Mouse (Mus musculus): ENCODE measurements around the gene Plvap.

Plvap gene

GRCm38 (mm10) chr8:71486136-71486529 lies 25.4 kb downstream of the Plvap start:
- peak; percentile 63 for DNase-seq (ENCODE audit: low read depth)

DNA sequence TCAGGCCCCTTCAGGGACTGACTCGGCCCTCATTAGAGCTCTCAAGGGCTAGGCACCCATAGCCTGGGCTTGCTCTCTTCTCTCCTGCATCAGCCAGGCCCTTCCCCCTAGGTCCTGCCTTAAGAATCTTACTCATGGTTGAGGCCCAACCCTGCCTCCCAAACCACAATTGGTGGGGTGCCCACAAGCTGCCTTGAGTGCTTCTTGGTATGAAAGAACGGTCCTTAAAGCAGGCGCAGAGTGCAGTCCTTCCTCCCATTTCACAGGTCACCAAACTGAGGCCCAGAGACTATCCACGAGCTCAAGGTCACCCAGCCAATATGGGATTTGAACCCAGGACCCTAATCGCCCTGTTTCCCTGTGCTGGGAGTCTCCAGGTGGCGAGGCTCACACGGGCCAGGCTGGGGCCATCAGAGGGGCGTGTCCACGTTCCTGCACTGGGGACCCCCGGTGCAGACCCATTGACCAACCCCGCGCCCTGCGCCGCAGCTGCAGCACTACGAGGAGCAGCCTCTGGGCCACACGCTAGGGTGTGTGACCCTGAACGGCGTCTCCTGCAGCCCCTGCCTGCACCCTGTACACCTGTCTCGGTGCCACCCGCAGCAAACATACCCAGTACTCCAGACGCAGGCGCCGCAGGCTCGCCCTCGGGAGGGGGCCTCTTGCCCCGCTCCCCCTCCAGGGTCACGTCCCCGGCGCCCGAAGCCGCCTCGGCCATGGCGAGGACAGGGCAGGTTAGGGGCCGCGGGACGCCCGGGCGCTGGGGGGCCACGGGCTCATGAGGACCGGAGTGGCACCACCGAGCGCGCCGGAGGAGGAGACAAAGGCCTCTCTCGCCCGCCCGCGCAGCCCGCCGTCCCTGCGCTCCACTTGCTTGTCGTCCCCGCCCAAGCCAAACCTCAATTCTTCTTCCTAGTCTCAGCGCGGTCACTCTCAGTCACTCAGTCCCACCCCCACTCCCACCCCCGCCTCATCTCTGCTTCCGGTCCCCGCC lies 26.1 kb downstream of the Plvap start, which contains the start of gene Ano8:
TSS of gene Ano8 (minus strand) at position 822 of the 994 bp plus-strand sequence.
- DNase-seq (ENCODE audit: low read depth), result peak; percentile 85

- DNase-seq (ENCODE audit: low read depth), result no peak
Measured at GRCm38 (mm10) chr8:71484736-71485135, 26.8 kb downstream of the Plvap start.

- DNase-seq (ENCODE audit: low read depth), result peak; percentile 73
Measured at GRCm38 (mm10) chr8:71483932-71484331, 27.6 kb downstream of the Plvap start.

DNA sequence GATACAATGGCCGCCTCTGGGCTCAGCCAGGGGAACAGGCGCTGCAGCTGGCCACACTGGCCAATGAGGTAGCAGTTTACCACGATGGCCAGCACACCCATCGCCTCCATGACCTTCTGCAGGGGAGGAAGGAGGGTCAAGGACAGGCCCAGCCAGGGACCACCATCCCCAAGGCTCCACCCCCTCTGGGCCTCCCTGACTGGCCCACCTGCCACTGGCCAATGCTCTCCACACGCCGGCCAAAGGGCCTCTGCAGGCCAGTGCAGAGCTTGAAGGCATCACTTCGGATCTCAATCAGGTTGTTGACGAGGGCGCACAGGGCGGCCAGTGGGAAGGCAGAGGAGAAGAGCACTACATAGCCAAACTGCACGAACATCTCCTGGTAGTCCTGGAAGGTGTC lies 32.6 kb downstream of the Plvap start:
- no peak for DNase-seq (ENCODE audit: low read depth)

DNA sequence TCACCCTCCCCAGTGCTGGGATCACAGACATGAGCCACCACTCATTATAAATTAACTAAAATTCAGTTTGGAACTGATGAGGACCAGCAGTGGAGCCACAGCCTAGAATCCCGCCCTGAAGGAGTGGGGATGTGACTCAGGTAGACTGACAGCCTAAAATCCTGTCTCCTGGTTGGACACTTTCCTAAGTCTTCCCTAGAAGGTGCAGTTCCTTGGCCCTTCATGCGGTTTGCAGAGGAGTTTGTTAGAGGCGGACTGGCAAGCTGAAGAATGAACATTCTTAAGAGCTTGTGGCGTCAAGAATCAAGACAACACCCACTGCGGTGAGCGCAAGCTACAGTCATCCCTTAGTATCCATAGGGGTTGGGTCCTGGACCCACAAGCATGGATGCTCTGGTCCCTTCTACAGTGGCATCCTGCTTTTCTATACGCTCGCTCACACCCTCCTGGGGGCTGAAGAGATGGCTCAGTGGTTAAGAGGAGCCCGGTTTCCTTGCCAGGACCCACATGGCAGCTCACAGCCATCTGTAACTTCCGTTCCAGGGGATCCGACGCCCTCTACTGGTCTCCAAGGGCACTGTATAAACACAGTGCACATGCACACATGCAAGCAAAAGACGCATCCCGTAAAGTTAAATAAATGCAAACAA lies 34.2 kb downstream of the Plvap start:
- DNase-seq (ENCODE audit: low read depth), result peak; percentile 64

GRCm38 (mm10) chr8:71476099-71476940 lies 35.2 kb downstream of the Plvap start:
- peak; percentile 81 for DNase-seq (ENCODE audit: low read depth)

- no peak for DNase-seq (ENCODE audit: low read depth)
Measured at GRCm38 (mm10) chr8:71475702-71476075, 35.9 kb downstream of the Plvap start.

DNA sequence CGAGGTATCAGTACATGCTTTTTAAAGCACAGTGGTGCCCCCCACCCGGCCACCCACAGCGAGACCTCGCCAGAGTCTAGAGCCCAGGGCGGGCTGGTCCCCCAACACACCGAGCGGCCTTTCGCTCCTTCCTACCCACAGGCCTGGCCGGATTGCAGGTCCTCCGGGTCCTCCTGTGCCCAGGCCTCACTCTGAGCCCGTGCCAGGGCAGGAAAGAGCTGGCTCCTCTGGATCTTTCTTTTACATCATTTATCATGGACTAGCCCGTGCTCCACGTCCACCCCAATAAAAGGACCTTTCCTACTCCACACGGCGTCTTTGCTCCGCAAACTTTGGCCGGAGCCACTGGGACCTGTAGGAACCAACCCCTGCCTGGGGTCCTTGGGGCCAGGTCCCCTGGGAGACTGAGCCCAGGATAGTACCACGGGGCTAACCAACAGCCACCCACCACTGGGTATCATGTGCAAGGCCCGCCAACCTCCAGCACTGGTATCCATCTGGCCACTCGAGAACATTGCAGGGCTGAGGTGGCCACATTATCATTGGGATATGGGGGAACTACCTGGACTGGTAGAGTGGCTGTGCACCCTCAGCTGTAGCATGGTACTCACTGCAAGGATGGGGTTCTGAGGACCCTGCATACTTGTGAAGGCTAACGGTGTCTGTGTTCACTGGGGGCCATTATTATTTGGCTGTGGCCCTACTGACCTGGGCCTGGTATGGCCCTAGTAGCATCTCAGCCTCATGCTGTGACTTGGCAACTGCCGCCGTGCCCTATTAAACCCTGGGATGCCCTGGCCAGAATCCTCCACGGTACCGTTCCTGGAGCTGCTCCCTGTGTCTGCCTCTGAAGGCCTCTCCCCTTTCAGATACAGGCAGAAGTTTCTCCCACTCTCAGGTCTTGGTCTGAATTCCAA lies 36.5 kb downstream of the Plvap start:
- DNase-seq (ENCODE audit: low read depth), result no peak

DNA sequence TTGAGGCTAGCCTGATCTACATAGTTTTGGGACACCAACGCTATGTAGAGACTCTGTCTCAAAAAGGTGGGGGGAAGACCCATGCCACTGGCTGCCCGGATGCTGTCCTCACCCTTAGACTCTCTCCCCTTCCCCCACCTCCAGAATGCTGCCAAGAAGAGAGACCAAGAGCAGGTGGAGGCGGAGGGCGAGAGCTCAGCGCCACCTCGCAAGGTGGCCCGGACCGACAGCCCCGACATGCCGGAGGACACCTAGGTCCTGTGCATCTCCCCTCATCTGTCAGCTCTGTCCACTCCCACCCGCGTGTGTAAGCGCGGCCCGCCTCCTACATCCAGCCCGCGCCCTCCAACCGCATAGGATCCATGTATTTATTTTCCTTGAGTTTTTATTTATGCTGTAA lies 37.2 kb downstream of the Plvap start:
- DNase-seq (ENCODE audit: low read depth), result no peak

GRCm38 (mm10) chr8:71472601-71473386 lies 38.8 kb downstream of the Plvap start:
- no peak for DNase-seq (ENCODE audit: low read depth)

DNA sequence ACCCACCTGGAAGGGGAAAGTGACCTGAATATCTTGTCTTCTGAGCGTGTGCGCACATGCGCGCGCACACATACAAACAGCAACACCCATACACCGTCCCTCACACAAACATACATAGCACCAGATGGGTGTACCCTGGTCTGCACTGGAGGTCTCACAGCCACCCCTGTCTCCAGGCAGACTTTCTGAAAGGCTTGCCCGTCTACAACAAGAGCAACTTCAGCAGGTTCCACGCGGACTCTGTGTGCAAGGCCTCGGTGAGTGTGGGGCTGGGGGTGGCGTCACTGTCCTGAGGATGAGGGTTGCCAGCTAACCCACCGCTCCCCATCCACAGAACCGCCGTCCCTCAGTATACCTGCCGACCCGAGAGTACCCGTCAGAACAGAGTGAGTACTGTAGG lies 39.7 kb downstream of the Plvap start:
- DNase-seq (ENCODE audit: low read depth), result no peak

GRCm38 (mm10) chr8:71470913-71471255 lies 40.7 kb downstream of the Plvap start:
- no peak for DNase-seq (ENCODE audit: low read depth)

DNA sequence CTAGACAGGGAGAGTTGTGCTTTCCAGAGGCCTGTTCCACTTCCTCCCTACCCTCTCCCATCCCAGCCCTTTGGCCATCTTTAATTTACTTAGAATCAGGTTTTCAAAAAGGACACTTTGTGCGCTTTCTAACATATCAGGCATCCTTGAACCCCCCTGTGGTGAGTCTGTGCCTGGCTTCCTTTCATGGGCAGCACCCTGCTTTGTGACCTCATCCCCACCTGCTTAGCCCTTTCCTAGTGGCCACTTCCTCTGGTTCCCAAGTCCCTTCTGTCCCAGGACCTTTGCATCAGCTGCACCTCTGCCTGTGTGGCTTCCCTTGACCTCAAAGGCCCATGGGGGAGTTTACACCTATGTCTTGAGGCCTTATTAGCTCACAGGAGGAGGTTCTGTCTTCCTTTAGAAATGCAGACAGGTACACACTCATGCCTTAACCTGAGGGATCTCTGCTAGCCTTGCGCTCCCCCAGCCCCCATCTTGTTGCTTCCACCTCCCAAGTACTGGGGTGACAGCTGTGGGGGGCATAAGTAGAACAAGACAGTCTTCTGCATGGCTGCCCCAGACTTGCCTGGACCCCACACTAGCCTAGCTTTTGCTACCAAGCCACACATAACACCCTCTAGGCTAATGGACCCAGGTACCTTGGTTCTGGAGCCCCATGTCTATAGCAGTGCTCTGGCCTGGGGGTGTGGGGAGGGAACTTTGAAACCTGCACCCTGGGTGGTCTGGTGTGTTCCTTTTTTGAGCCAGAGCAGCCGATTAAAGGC lies 41.2 kb downstream of the Plvap start:
- DNase-seq (ENCODE audit: low read depth), result peak; percentile 17

DNA sequence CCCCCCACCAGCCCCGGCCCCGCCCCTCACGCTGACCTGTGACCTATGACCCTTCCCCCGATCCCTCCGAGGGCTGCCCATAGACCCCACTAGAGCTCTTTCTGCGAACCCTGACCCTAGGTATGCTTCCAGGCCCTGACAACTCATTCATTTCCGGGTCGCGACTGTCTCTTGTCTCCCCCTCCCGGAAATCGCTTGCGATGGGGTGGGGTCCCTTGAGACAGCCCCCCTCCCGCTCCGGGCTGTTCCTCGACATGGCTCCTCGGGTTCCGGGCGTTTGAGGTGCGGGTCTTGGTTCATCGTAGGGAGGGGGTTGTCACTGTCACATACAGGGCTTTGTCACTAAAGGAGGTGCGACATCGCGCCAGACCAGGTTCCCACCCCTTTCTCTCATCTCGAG lies 42.1 kb downstream of the Plvap start:
- peak; percentile 69 for DNase-seq (ENCODE audit: low read depth)

- DNase-seq (ENCODE audit: low read depth), result peak; percentile 98
Measured at GRCm38 (mm10) chr8:71468916-71469315, 42.6 kb downstream of the Plvap start, which contains the start of gene Dda1. Gene Dda1 (plus strand): TSS chr8:71469199.

- DNase-seq (ENCODE audit: low read depth), result no peak
Measured at GRCm38 (mm10) chr8:71468001-71468400, 43.6 kb downstream of the Plvap start.

- DNase-seq (ENCODE audit: low read depth), result no peak
Measured at GRCm38 (mm10) chr8:71467201-71467600, 44.4 kb downstream of the Plvap start.

- no peak for DNase-seq (ENCODE audit: low read depth)
Measured at GRCm38 (mm10) chr8:71466198-71466597, 45.4 kb downstream of the Plvap start.

DNA sequence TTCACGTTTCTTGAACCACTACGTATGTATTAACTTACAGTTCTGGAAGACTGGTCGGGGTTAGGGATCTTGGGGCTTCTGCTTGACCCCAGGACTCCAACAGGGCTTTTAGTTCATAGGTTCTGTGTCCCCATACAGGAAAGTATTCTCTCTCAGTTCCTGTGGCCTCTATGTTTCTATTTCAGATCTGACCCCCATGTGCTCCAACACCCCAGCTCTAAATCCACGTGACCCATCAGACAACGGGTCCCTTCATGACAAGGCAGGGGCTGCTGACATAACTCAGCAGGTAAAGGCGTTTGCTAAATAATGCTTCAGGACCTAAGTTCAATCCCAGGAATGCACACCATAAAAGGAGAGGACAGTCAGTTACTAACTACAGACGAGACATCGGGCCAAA lies 45.8 kb downstream of the Plvap start:
- DNase-seq (ENCODE audit: low read depth), result no peak

All from naive thymus-derived CD4-positive, alpha-beta T cell, adult 2 months (primary cell).